Mouse (Mus musculus) midbrain, postnatal 0 days (tissue): ENCODE measurements around the gene Pnliprp1. TPM values are rescaled to one million over a fixed set of nuclear protein-coding genes. Genes with fewer than 3 reads are reported as not detected.

ENCODE experiments used
- ATAC-seq: fragments of 200-750 bp; cut with Nextera tagmentation; 2 replicates; pipeline ENCODE4 v1.8.0; 2017; ENCODE audit warnings: moderate number of reproducible peaks, mild to moderate bottlenecking, moderate TSS enrichment, moderate library complexity; ENCODE audit not compliant: low FRiP score
- DNase-seq: peaks from one replicate; pipeline ENCODE4 v3.0.0-alpha.2; 2015; ENCODE audit warnings: low spot score
- H3K27ac ChIP-seq: fragments of 300-500 bp; sonication (generic); 2 replicates; pipeline ENCODE4 v1.5.1; 2014; ENCODE audit warnings: low read depth, mild to moderate bottlenecking, low read length, mixed read lengths
- H3K27me3 ChIP-seq: fragments of 300-500 bp; sonication (generic); 2 replicates; pipeline ENCODE4 v1.6.1; 2014; ENCODE audit warnings: low read length, control low read depth, mixed read lengths; ENCODE audit not compliant: insufficient read depth
- H3K36me3 ChIP-seq: fragments of 300-500 bp; sonication (generic); 2 replicates; pipeline ENCODE4 v1.6.1; 2014; ENCODE audit warnings: low read length, control low read depth, mixed read lengths; ENCODE audit not compliant: insufficient read depth
- H3K4me1 ChIP-seq: fragments of 300-500 bp; sonication (generic); 2 replicates; pipeline ENCODE4 v1.6.1; 2014; ENCODE audit warnings: mild to moderate bottlenecking, control low read depth, antibody characterized with exemption, low read length, mixed read lengths; ENCODE audit not compliant: insufficient read depth
- H3K4me2 ChIP-seq: fragments of 300-500 bp; sonication (generic); 2 replicates; pipeline ENCODE4 v1.6.1; 2014; ENCODE audit warnings: low read depth, mild to moderate bottlenecking, low read length, mixed read lengths; ENCODE audit not compliant: poor library complexity, severe bottlenecking
- H3K4me3 ChIP-seq: fragments of 300-500 bp; sonication (generic); 2 replicates; pipeline ENCODE4 v1.5.1; 2014; ENCODE audit warnings: low read depth, mild to moderate bottlenecking, low read length, moderate library complexity
- H3K9ac ChIP-seq: fragments of 300-500 bp; sonication (generic); replicated peaks from 2 replicates; pipeline ENCODE4 v1.6.1; 2014; ENCODE audit warnings: mild to moderate bottlenecking, low read length, moderate library complexity, mixed read lengths; ENCODE audit not compliant: poor library complexity, severe bottlenecking
- H3K9me3 ChIP-seq: fragments of 300-500 bp; sonication (generic); 2 replicates; pipeline ENCODE4 v1.6.1; 2016; ENCODE audit warnings: low read length, control low read depth
- CTCF ChIP-seq: IDR thresholded peaks from 2 replicates; pipeline ENCODE4 v1.5.1; 2016; ENCODE audit warnings: antibody characterized with exemption, mild to moderate bottlenecking
- WGBS: fragments of 180-500 bp; shearing (Covaris S2); extraction: QIAGEN DNeasy Blood & Tissue Kit; methylation state at CpG from one replicate; pipeline ENCODE4 v1.1.7; 2014; 5-methylcytosine and 5-hydroxymethylcytosine counted together
- polyA plus RNA-seq: library from polyadenylated mRNA; unstranded; fragments of >200 nt; fragmentation: Nextera tagmentation; extraction: Ambion mirVana; gene quantifications from 2 replicates; pipeline ENCODE4 v1.2.1, GENCODE M21; 2015
- total RNA-seq: library from RNA; depleted of rRNA; stranded (reverse); fragments of >200 nt; gene quantifications from 2 replicates; pipeline ENCODE4 v1.2.3, GENCODE M21; 2014

Pnliprp1 gene
- total and polyA plus RNA-seq, 2 experiments from 2014 or later, result 0.38 TPM; not detected in 1

DNA sequence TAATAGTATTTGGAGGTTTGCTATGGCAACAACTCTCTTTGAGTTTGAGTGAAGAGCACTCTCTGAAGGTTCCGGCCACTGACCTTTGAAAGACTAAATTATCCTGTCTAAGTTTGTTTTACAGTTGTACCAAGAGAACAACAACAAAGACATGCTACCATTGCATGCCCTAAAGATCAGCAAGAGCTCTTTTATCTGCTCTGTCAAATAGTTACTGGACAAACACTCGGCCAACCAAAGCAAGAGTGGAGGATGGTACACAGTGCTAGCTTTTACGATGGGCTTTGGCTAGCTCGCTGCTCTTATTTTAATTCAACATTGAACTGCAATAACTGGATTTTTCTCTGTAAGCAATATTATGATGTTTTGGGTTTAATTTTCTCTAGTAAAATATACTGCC is 10.8 kb upstream of the Pnliprp1 start:
- Histone ChIP-seq H3K27ac (no peak overlapping the region), H3K36me3 (no peaks in the 10 kb centered on the region), H3K9me3 (no peaks in the 10 kb centered on the region), H3K4me1 (no peaks in the 10 kb centered on the region), H3K27me3 (no peaks in the 10 kb centered on the region), H3K4me2 (no peak overlapping the region), H3K4me3 (no peak overlapping the region), H3K9ac (no peak overlapping the region)
- ATAC-seq (no peak), DNase-seq (no peak)
- WGBS, result 84% methylated on average over 4 of the region's 4 CpGs
- TF ChIP-seq CTCF, result no peak

DNA sequence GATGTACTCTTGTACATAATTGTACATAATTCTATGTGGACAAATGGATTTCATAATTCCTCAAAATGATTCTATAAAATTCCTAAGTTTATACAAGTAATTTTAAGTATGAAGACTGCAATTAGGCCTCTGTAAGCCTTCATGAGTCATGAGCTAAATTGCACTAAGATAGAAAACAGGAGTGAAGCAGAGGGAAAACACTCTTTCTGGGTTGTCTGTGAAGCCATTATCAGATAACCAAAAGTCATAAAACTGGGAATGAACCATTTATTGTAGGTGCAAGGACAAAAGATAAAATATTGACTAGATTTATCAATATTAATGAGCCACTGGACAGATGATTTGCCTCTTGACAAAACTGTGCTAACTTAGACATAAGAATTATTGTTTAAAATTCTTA is 8.2 kb upstream of the Pnliprp1 start:
- DNase-seq (no peak), ATAC-seq (no peak)
- Histone ChIP-seq H3K27me3 (no peaks in the 10 kb centered on the region), H3K9ac (no peak overlapping the region), H3K9me3 (no peaks in the 10 kb centered on the region), H3K27ac (no peak overlapping the region), H3K4me2 (no peak overlapping the region), H3K4me1 (no peaks in the 10 kb centered on the region), H3K4me3 (no peak overlapping the region), H3K36me3 (no peaks in the 10 kb centered on the region)
- TF ChIP-seq CTCF, result no peak

DNA sequence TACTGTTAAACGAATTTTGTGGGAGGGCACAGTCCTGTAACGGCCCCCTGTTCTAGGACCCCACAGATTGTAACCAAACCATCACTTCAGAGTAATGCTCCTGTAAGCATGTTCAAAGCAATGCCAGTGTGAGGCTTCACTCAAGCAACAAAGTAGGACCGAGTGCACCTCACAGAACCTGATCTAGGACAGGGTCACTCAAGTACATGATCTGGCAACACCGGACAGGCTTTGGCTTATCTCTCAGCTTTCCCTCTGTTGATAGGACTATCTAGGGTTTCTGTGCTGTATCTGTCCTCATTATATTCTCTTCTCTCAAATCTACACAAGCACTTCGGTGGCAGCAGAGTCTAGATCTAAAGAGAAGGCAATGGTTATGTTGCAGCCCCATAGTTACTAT is 2.1 kb upstream of the Pnliprp1 start:
- H3K9ac ChIP-seq, result no peak overlapping the region
- H3K27me3 ChIP-seq, result no peaks in the 10 kb centered on the region
- ATAC-seq, result no peak
- DNase-seq, result no peak
- 90% methylated on average over 5 of the region's 5 CpGs for WGBS
- TF ChIP-seq CTCF, result no peak
- no peak overlapping the region for H3K4me3 ChIP-seq
- H3K36me3 ChIP-seq, result no peaks in the 10 kb centered on the region
- H3K27ac ChIP-seq, result no peak overlapping the region
- H3K4me2 ChIP-seq, result no peak overlapping the region
- H3K9me3 ChIP-seq, result no peaks in the 10 kb centered on the region
- no peaks in the 10 kb centered on the region for H3K4me1 ChIP-seq

DNA sequence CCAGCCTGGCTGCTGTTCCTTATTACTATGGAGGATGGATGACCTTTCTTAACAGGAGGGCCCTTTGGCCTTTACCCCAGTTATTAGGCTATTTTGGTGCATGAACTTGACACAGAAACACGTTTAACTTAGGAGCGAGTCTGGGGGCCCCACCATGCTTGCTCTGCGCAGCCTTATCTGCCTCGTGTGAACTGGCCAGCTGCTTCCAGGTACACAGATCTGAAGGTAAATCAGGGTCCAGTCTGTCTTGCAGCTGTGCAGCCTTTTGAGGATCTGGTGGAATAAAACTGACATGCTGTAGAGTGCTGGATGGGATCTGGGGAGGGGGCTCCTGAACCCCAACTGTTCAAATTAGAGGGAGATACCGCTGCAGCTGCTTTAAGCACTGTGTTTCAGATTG is 931 bp upstream of the Pnliprp1 start:
- H3K27ac ChIP-seq, result no peak overlapping the region
- H3K36me3 ChIP-seq, result no peaks in the 10 kb centered on the region
- no peak overlapping the region for H3K4me2 ChIP-seq
- no peak for TF ChIP-seq CTCF
- no peak overlapping the region for H3K4me3 ChIP-seq
- WGBS, result 90% methylated on average over 5 of the region's 5 CpGs
- H3K4me1 ChIP-seq, result no peaks in the 10 kb centered on the region
- H3K27me3 ChIP-seq, result no peaks in the 10 kb centered on the region
- DNase-seq (no peak), ATAC-seq (no peak)
- H3K9ac ChIP-seq, result no peak overlapping the region
- H3K9me3 ChIP-seq, result no peaks in the 10 kb centered on the region

DNA sequence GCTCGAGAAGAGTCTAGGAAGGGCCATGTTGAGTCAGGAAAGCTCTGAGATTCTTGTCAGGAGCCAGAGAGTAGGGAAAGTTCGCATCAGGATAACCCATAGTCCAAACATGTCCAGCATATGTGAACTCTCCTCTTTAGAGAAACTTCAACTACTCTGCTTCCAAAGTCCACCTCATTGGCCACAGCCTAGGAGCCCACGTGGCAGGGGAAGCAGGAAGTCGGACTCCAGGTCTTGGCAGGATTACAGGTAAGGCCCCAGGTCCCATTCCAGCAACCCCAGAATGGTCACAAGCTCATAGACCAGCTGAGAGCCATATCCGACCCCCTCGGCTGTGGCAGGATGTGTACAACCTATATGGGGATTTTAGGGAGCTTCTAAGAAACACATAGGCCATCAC is 4.5 kb downstream of the Pnliprp1 start:
- DNase-seq, result no peak
- 86% methylated on average over 6 of the region's 6 CpGs for WGBS
- Histone ChIP-seq H3K4me3 (no peak overlapping the region), H3K9ac (no peak overlapping the region), H3K36me3 (no peaks in the 10 kb centered on the region), H3K4me2 (no peak overlapping the region), H3K9me3 (no peaks in the 10 kb centered on the region), H3K27ac (no peak overlapping the region), H3K27me3 (no peaks in the 10 kb centered on the region), H3K4me1 (no peaks in the 10 kb centered on the region)
- ATAC-seq, result no peak
- no peak for TF ChIP-seq CTCF

DNA sequence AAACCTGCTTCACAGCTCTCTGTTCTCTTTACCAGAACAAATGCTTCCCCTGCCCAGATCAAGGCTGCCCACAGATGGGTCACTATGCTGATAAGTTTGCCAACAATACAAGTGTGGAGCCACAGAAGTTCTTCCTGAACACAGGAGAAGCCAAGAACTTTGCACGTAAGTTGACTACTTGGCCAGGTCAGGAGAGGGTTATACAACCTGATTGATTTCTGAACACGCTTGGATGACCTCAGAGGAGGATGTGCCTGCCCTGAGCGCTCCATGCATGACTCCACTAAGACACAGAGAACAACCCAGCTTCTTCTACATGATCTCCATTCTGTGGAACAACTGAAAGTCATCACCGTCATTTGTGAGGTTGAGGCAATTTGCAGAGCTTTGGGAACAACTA is 9.4 kb downstream of the Pnliprp1 start:
- Histone ChIP-seq H3K9ac (no peak overlapping the region), H3K4me3 (no peak overlapping the region), H3K4me1 (no peaks in the 10 kb centered on the region), H3K9me3 (no peaks in the 10 kb centered on the region), H3K36me3 (no peaks in the 10 kb centered on the region), H3K4me2 (no peak overlapping the region), H3K27ac (no peak overlapping the region), H3K27me3 (no peaks in the 10 kb centered on the region)
- no peak for TF ChIP-seq CTCF
- ATAC-seq, result no peak
- no peak for DNase-seq
- 89% methylated on average over 4 of the region's 4 CpGs for WGBS

DNA sequence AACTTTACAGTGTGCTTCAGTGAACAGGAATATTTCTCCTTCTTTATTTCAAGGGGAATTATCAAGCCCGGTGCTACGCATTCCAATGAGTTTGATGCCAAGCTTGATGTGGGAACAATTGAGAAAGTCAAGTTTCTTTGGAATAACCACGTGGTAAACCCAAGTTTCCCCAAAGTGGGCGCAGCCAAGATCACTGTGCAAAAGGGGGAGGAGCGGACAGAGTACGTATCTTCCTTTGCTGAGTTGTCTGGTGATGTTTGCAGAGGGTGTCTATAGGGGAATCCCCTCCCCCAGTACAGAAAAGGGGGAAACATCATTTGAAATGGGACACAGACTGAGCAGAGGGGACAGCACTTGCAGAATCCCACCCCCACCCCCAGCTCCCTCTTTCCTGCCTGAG is 12.3 kb downstream of the Pnliprp1 start:
- H3K4me2 ChIP-seq, result no peak overlapping the region
- no peaks in the 10 kb centered on the region for H3K9me3 ChIP-seq
- H3K27ac ChIP-seq, result no peak overlapping the region
- TF ChIP-seq CTCF, result no peak
- no peaks in the 10 kb centered on the region for H3K4me1 ChIP-seq
- no peaks in the 10 kb centered on the region for H3K36me3 ChIP-seq
- no peak for DNase-seq
- no peak for ATAC-seq
- H3K4me3 ChIP-seq, result no peak overlapping the region
- 57% methylated on average over 6 of the region's 6 CpGs for WGBS
- no peak overlapping the region for H3K9ac ChIP-seq
- H3K27me3 ChIP-seq, result no peaks in the 10 kb centered on the region
